Mouse (Mus musculus): ENCODE results near the gene Enpep. TPM values are rescaled to one million over a fixed set of nuclear protein-coding genes. Genes with fewer than 3 reads are reported as not detected.

The Enpep gene
- polyA plus RNA-seq, 1 experiment = 128 TPM

GRCm38 (mm10) chr3:129258497-129258896 is 74.0 kb downstream of the Enpep start:
- WGBS = 71% methylated on average over 5 of the region's 5 CpGs
- DNase-seq (ENCODE audit: low read depth, low spot score) = no peak

GRCm38 (mm10) chr3:129256766-129257165 is 75.8 kb downstream of the Enpep start:
- 50% methylated on average over 8 of the region's 8 CpGs for WGBS
- DNase-seq (ENCODE audit: low read depth, low spot score) = no peak

GRCm38 (mm10) chr3:129256283-129256682 is 76.2 kb downstream of the Enpep start:
- 49% methylated on average over 19 of the region's 19 CpGs for WGBS

GRCm38 (mm10) chr3:129254246-129254645 is 78.3 kb downstream of the Enpep start:
- WGBS = 53% methylated on average over 10 of the region's 10 CpGs
- DNase-seq (ENCODE audit: low read depth, low spot score) = no peak

More at GRCm38 (mm10) chr3:129256283-129256682, 76.2 kb downstream of the Enpep start:
- DNase-seq (ENCODE audit: low read depth, low spot score) = no peak

GRCm38 (mm10) chr3:129250997-129251396 is 81.5 kb downstream of the Enpep start:
- 80% methylated on average over 9 of the region's 9 CpGs for WGBS
- DNase-seq (ENCODE audit: low read depth, low spot score) = no peak

- 38% methylated on average over 13 of the region's 13 CpGs for WGBS
- no peak for DNase-seq (ENCODE audit: low read depth, low spot score)
Measured at GRCm38 (mm10) chr3:129238664-129239258, 93.8 kb downstream of the Enpep start.

- no peak for DNase-seq (ENCODE audit: low read depth, low spot score)
- WGBS = 78% methylated on average over 1 of the region's 1 CpGs
Measured at GRCm38 (mm10) chr3:129238010-129238409, 94.5 kb downstream of the Enpep start.

- DNase-seq (ENCODE audit: low read depth, low spot score) = no peak
- WGBS = 16% methylated on average over 5 of the region's 5 CpGs
Measured at GRCm38 (mm10) chr3:129227331-129227730, 105.2 kb downstream of the Enpep start.

GRCm38 (mm10) chr3:129226681-129227080 is 105.8 kb downstream of the Enpep start:
- DNase-seq (ENCODE audit: low read depth, low spot score) = no peak
- 14% methylated on average over 6 of the region's 6 CpGs for WGBS

- WGBS = 6% methylated on average over 13 of the region's 13 CpGs
- DNase-seq (ENCODE audit: low read depth, low spot score) = no peak
Measured at GRCm38 (mm10) chr3:129225577-129226289, 106.8 kb downstream of the Enpep start.

- DNase-seq (ENCODE audit: low read depth, low spot score) = no peak
- 3% methylated on average over 40 of the region's 40 CpGs for WGBS
Measured at GRCm38 (mm10) chr3:129224806-129225576, 107.5 kb downstream of the Enpep start.

- no peak for DNase-seq (ENCODE audit: low read depth, low spot score)
- 3% methylated on average over 26 of the region's 26 CpGs for WGBS
Measured at GRCm38 (mm10) chr3:129223964-129224805, 108.3 kb downstream of the Enpep start.

- WGBS = 5% methylated on average over 6 of the region's 6 CpGs
- no peak for DNase-seq (ENCODE audit: low read depth, low spot score)
Measured at GRCm38 (mm10) chr3:129223401-129223800, 109.1 kb downstream of the Enpep start.

GRCm38 (mm10) chr3:129222448-129223290 is 109.9 kb downstream of the Enpep start:
- DNase-seq (ENCODE audit: low read depth, low spot score) = no peak
- 8% methylated on average over 21 of the region's 21 CpGs for WGBS

- WGBS = 15% methylated on average over 27 of the region's 27 CpGs
- DNase-seq (ENCODE audit: low read depth, low spot score) = no peak
Measured at GRCm38 (mm10) chr3:129221380-129222260, 110.9 kb downstream of the Enpep start.

- WGBS = 13% methylated on average over 24 of the region's 24 CpGs
- no peak for DNase-seq (ENCODE audit: low read depth, low spot score)
Measured at GRCm38 (mm10) chr3:129220681-129221379, 111.7 kb downstream of the Enpep start.

GRCm38 (mm10) chr3:129220086-129220670 is 112.3 kb downstream of the Enpep start:
- DNase-seq (ENCODE audit: low read depth, low spot score) = no peak
- WGBS = 14% methylated on average over 7 of the region's 7 CpGs
